Mouse (Mus musculus) cortical plate, adult 2 months (tissue): Measurements from ENCODE around the gene Pitpnb.

Experiments used
- CTCF ChIP-seq: fragments of 200-500 bp; IDR thresholded peaks from 2 replicates; pipeline ENCODE4 v1.5.1; 2011; ENCODE audit warnings: mild to moderate bottlenecking, control low read depth, low read length; ENCODE audit not compliant: insufficient read depth; ENCODE audit errors: extremely low read depth
- POLR2A ChIP-seq: fragments of 200-500 bp; IDR thresholded peaks from 2 replicates; pipeline ENCODE4 v1.6.1; 2011; ENCODE audit warnings: mild to moderate bottlenecking, low read length, control low read depth; ENCODE audit not compliant: insufficient read depth; ENCODE audit errors: extremely low read depth

DNA sequence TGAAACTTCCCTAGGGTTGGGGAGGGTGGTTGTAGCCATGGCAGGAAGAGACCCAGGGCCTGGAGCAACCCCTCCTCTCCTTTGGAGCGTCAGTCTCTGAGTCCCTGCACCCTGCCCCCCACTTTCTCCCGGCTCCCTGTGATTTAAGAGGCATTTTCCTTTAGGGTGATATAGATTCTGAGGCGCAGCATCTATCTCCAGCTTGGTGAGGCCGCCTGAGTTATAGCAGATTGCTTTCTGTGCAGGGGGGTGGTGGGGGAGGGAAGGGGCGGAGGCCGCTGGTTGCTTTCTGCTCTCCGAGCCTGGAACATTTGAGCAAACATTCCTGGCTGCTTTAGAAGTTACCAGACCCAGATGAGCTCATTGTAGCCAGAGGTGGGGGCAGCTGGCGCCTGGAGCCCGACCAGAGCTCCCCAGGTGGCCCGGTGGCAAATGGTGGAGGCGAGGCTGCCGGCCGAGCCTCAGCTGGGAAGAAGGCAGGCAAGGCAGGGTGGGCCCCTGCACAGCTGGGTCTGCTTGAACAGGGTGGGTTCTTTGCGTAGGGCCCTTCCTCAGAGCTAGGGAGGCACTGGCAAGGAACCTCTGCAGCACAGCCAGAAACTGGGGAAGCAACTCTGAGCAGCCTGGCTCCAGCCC, 78.0 kb downstream of the Pitpnb start:
- no peak for TF ChIP-seq POLR2A
- TF ChIP-seq CTCF = no peak
